29 mouse cellular contexts compared by ENCODE assay signal in genomic region chr2:79206191-79206755, GRCm38 (mm10). TPM values are rescaled to one million over a fixed set of nuclear protein-coding genes. Genes with fewer than 3 reads are reported as not detected.
DNase-seq lines count a peak whose midpoint lies in the region; ATAC-seq lines count a peak whose summit lies in the region.
"Had no signal": no experiment of that assay in that cellular context is flagged by ENCODE, and none has a peak within 500 bp of the region (broad histone marks: within the 10 kb centered on the region; RNA-seq: fewer than 3 reads in every experiment).

No protein-coding gene starts in this region.

- no peaks in the 10 kb centered on the region for H3K9me3 ChIP-seq in midbrain, embryonic 11.5 days (ENCODE audit: control insufficient read depth, low read length)
- no peaks in the 10 kb centered on the region for H3K9me3 ChIP-seq in midbrain, embryonic 15.5 days
- H3K9me3 ChIP-seq: embryonic facial prominence, embryonic 13.5 days; G1E; heart, embryonic 13.5 days; hindbrain, embryonic 10.5 days; hindbrain, embryonic 15.5 days; limb, embryonic 13.5 days; liver, embryonic 13.5 days; midbrain, embryonic 12.5 days had no signal

- no peak overlapping the region for H3K9ac ChIP-seq in midbrain, embryonic 11.5 days (ENCODE audit: low read length)
- no peak overlapping the region for H3K9ac ChIP-seq in midbrain, embryonic 15.5 days
- H3K9ac ChIP-seq: embryonic facial prominence, embryonic 13.5 days; heart, embryonic 13.5 days; hindbrain, embryonic 15.5 days; limb, embryonic 13.5 days; liver, embryonic 13.5 days; midbrain, embryonic 12.5 days had no signal

- peak; percentile 45 for DNase-seq in midbrain, embryonic 11.5 days (ENCODE audit: low spot score, missing footprints)
- no peak for DNase-seq in right cerebral cortex, postnatal 36 days (ENCODE audit: low spot score in 2 of 2)
- no peak for DNase-seq in left cerebral cortex, postnatal 25 days (ENCODE audit: low spot score in 2 of 2)
- DNase-seq: adrenal gland, adult 8-10 months; B cell, adult 2 months; cerebellum, adult 8-10 months; cerebellum, postnatal 25 days; embryo, embryonic 11 days; heart, postnatal 10 days; kidney, adult 2 months; kidney, postnatal 4 days; layer of hippocampus, postnatal 36 days; liver, embryonic 13.5 days; lung, adult 2 months; lung, postnatal 10 days; retina, postnatal 1 day; right cerebral cortex, postnatal 4 days had no signal

- no peaks in the 10 kb centered on the region for H3K27me3 ChIP-seq in midbrain, embryonic 11.5 days (ENCODE audit: control insufficient read depth, insufficient read depth, low read length)
- no peaks in the 10 kb centered on the region for H3K27me3 ChIP-seq in midbrain, embryonic 15.5 days (replicated peaks)
- H3K27me3 ChIP-seq: embryonic facial prominence, embryonic 13.5 days; heart, embryonic 13.5 days; hindbrain, embryonic 15.5 days; liver, embryonic 13.5 days; midbrain, embryonic 12.5 days had no signal

- H3K4me1 ChIP-seq in midbrain, embryonic 11.5 days (ENCODE audit: control insufficient read depth, insufficient read depth, low read length) = no peaks in the 10 kb centered on the region
- no peaks in the 10 kb centered on the region for H3K4me1 ChIP-seq in midbrain, embryonic 15.5 days
- H3K4me1 ChIP-seq: hindbrain, embryonic 10.5 days; hindbrain, embryonic 15.5 days; midbrain, embryonic 12.5 days had no signal

- H3K4me3 ChIP-seq in midbrain, embryonic 11.5 days (ENCODE audit: low read depth, low read length) = no peak overlapping the region
- H3K4me3 ChIP-seq in midbrain, embryonic 15.5 days = no peak overlapping the region
- H3K4me3 ChIP-seq: embryonic facial prominence, embryonic 13.5 days; erythroblast, embryonic 14.5 days; heart, embryonic 13.5 days; hindbrain, embryonic 10.5 days; hindbrain, embryonic 15.5 days; limb, embryonic 13.5 days; liver, embryonic 13.5 days; midbrain, embryonic 12.5 days had no signal

- 92% methylated on average over 4 of the region's 4 CpGs for WGBS in midbrain, embryonic 11.5 days
- WGBS in midbrain, embryonic 15.5 days = 90% methylated on average over 4 of the region's 4 CpGs

- H3K36me3 ChIP-seq in midbrain, embryonic 11.5 days (ENCODE audit: control insufficient read depth, insufficient read depth, low read length) = no peaks in the 10 kb centered on the region
- H3K36me3 ChIP-seq in midbrain, embryonic 15.5 days (replicated peaks) = no peaks in the 10 kb centered on the region
- H3K36me3 ChIP-seq: embryonic facial prominence, embryonic 13.5 days; G1E; heart, embryonic 13.5 days; hindbrain, embryonic 10.5 days; hindbrain, embryonic 15.5 days; limb, embryonic 13.5 days; liver, embryonic 13.5 days; midbrain, embryonic 12.5 days had no signal

- ATAC-seq in midbrain, embryonic 11.5 days (ENCODE audit: low FRiP score) = no peak
- ATAC-seq in midbrain, embryonic 15.5 days (replicated peaks) = no peak
- ATAC-seq in granulocyte monocyte progenitor cell, adult 5-6 weeks (replicated peaks; ENCODE audit: poor library complexity, severe bottlenecking) = peak; percentile 83
- peak; percentile 83 for ATAC-seq in megakaryocyte progenitor cell, adult 5-6 weeks (replicated peaks; ENCODE audit: poor library complexity)
- ATAC-seq: forebrain, embryonic 16.5 days had no signal

- no peak overlapping the region for H3K27ac ChIP-seq in midbrain, embryonic 11.5 days (ENCODE audit: low read depth, low read length)
- no peak overlapping the region for H3K27ac ChIP-seq in midbrain, embryonic 15.5 days
- H3K27ac ChIP-seq: embryonic facial prominence, embryonic 13.5 days; heart, embryonic 13.5 days; hindbrain, embryonic 10.5 days; hindbrain, embryonic 15.5 days; limb, embryonic 13.5 days; liver, embryonic 13.5 days; midbrain, embryonic 12.5 days had no signal

- H3K4me2 ChIP-seq in midbrain, embryonic 11.5 days = no peak overlapping the region
- H3K4me2 ChIP-seq in midbrain, embryonic 15.5 days = no peak overlapping the region
- H3K4me2 ChIP-seq: embryonic facial prominence, embryonic 13.5 days; heart, embryonic 13.5 days; hindbrain, embryonic 15.5 days; limb, embryonic 13.5 days; liver, embryonic 13.5 days; midbrain, embryonic 12.5 days had no signal

- intact Hi-C loops in left cerebral cortex, postnatal 25 days (cut with DNase I) = no loop called here

RNA-seq across cellular contexts. Expression of gene Itga4, which starts 49.0 kb away (rescaled TPM):
- 8.6 and 10.0 TPM in 2 replicates for polyA plus RNA-seq in midbrain, embryonic 11.5 days (2014; fragmentation: Nextera tagmentation; extraction: Ambion mirVana)
- 2.6 and 2.8 TPM in 2 replicates for polyA plus RNA-seq in midbrain, embryonic 15.5 days (2015; fragmentation: Nextera tagmentation; extraction: Ambion mirVana)
- total RNA-seq in granulocyte monocyte progenitor cell, adult 5-6 weeks (2014; fragmentation: Nextera tagmentation) = 72.8 and 84.9 TPM in 2 replicates
- total RNA-seq in granulocyte monocyte progenitor cell, adult 5-6 weeks (2017) = 80.1 and 85.1 TPM in 2 replicates
- 111 and 140 TPM in 2 replicates for total RNA-seq in megakaryocyte progenitor cell, adult 5-6 weeks (2015)
- 80.4 and 107 TPM in 2 replicates for total RNA-seq in megakaryocyte progenitor cell, adult 5-6 weeks (2017)
- total RNA-seq in left cerebral cortex, postnatal 25 days (2021) = 10 to 100 TPM; 12.1 to 12.2 TPM

Comparison
In these comparisons a context has a peak if more than half of its experiments do, and no peak if none do; other contexts are left out.
1. ATAC-seq: peak in granulocyte monocyte progenitor cell, adult 5-6 weeks (single experiment) and megakaryocyte progenitor cell, adult 5-6 weeks (single experiment); none in midbrain, embryonic 11.5 days (single experiment) and midbrain, embryonic 15.5 days (single experiment).
2. RNA of gene Itga4, which starts 49.0 kb away (total RNA-seq): 80.4 to 140 TPM in megakaryocyte progenitor cell, adult 5-6 weeks and 72.8 to 85.1 TPM in granulocyte monocyte progenitor cell, adult 5-6 weeks; 12.1 to 12.2 TPM in left cerebral cortex, postnatal 25 days; every median in the first group is over 4 times any median in the second.